Mouse (Mus musculus): ENCODE measurements around the gene Mrgpra2b. TPM values are rescaled to one million over a fixed set of nuclear protein-coding genes. Genes with fewer than 3 reads are reported as not detected.
"Not testable (repeated sequence)": the region's sequence is repeated elsewhere in the genome, so short reads cannot be mapped to it uniquely, and the experiment has no call there.

The Mrgpra2b gene
- polyA plus RNA-seq, 1 experiment: not detected

GRCm38 (mm10) chr7:47452015-47452414, 76.6 kb downstream of the Mrgpra2b start, which contains the start of gene Mrgpra2a:
Gene Mrgpra2a, minus strand, starts transcription at chr7:47452139.
- H3K4me3 ChIP-seq (ENCODE audit: insufficient read depth, poor library complexity, severe bottlenecking); H3K36me3 ChIP-seq (ENCODE audit: control insufficient read depth, insufficient read depth); H3K27me3 ChIP-seq (ENCODE audit: control insufficient read depth, insufficient read depth, insufficient read length); H3ac ChIP-seq (ENCODE audit: control insufficient read depth, insufficient read length, low read depth); H3K79me3 ChIP-seq (ENCODE audit: low read depth); H3K79me2 ChIP-seq (ENCODE audit: control insufficient read depth, insufficient read depth): not testable (repeated sequence)

- H3K79me2 ChIP-seq (ENCODE audit: control insufficient read depth, insufficient read depth); H3ac ChIP-seq (ENCODE audit: control insufficient read depth, insufficient read length, low read depth); H3K4me3 ChIP-seq (ENCODE audit: insufficient read depth, poor library complexity, severe bottlenecking): not testable (repeated sequence)
Observed at GRCm38 (mm10) chr7:47445729-47446128, 82.9 kb downstream of the Mrgpra2b start.

GRCm38 (mm10) chr7:47436463-47436862, 92.2 kb downstream of the Mrgpra2b start:
- not testable (repeated sequence) for H3ac ChIP-seq (ENCODE audit: control insufficient read depth, insufficient read length, low read depth); H3K79me2 ChIP-seq (ENCODE audit: control insufficient read depth, insufficient read depth); H3K36me3 ChIP-seq (ENCODE audit: control insufficient read depth, insufficient read depth); H3K79me3 ChIP-seq (ENCODE audit: low read depth); H3K4me3 ChIP-seq (ENCODE audit: insufficient read depth, poor library complexity, severe bottlenecking); H3K27me3 ChIP-seq (ENCODE audit: control insufficient read depth, insufficient read depth, insufficient read length)

More at GRCm38 (mm10) chr7:47445729-47446128, 82.9 kb downstream of the Mrgpra2b start:
- not testable (repeated sequence) for H3K36me3 ChIP-seq (ENCODE audit: control insufficient read depth, insufficient read depth); H3K79me3 ChIP-seq (ENCODE audit: low read depth); H3K27me3 ChIP-seq (ENCODE audit: control insufficient read depth, insufficient read depth, insufficient read length)

GRCm38 (mm10) chr7:47427815-47428508, 100.7 kb downstream of the Mrgpra2b start:
- not testable (repeated sequence) for H3K79me3 ChIP-seq (ENCODE audit: low read depth); H3K4me3 ChIP-seq (ENCODE audit: insufficient read depth, poor library complexity, severe bottlenecking); H3K79me2 ChIP-seq (ENCODE audit: control insufficient read depth, insufficient read depth)

More at GRCm38 (mm10) chr7:47427815-47428508, 100.7 kb downstream of the Mrgpra2b start:
- H3ac ChIP-seq (ENCODE audit: control insufficient read depth, insufficient read length, low read depth); H3K36me3 ChIP-seq (ENCODE audit: control insufficient read depth, insufficient read depth); H3K27me3 ChIP-seq (ENCODE audit: control insufficient read depth, insufficient read depth, insufficient read length): not testable (repeated sequence)

Other genes starting within 250 kb of the Mrgpra2b start
- gene Mrgpra1, start 174.6 kb downstream of the Mrgpra2b start, polyA plus RNA-seq (2012; fragmentation: generic; extraction: Trizol): not detected
- not detected for gene Mrgpra2a, start 76.7 kb downstream of the Mrgpra2b start, polyA plus RNA-seq (2012; fragmentation: generic; extraction: Trizol)
- gene Mrgpra3, start 72.5 kb upstream of the Mrgpra2b start, polyA plus RNA-seq (2012; fragmentation: generic; extraction: Trizol): not detected